Mouse (Mus musculus): ENCODE results near the gene Marcks. TPM values are rescaled to one million over a fixed set of nuclear protein-coding genes. Genes with fewer than 3 reads are reported as not detected.

The Marcks gene
- polyA plus RNA-seq, 1 experiment from 2014 or later, result 271 TPM

GRCm38 (mm10) chr10:37133876-37134708 is 4.6 kb downstream of the Marcks start:
- no peak overlapping the region for H3K27ac ChIP-seq

GRCm38 (mm10) chr10:37132671-37133070 is 6.0 kb downstream of the Marcks start:
- H3K9me3 ChIP-seq, result no peaks in the 10 kb centered on the region
- no peaks in the 10 kb centered on the region for H3K27me3 ChIP-seq
- H3K36me3 ChIP-seq, result peaks cover 35% of the 10 kb centered on the region
- no peak for ATAC-seq (ENCODE audit: insufficient number of reproducible peaks, insufficient read depth, low FRiP score, low TSS enrichment)
- H3K27ac ChIP-seq, result no peak overlapping the region
- 88% methylated on average over 4 of the region's 4 CpGs for WGBS
- H3K4me3 ChIP-seq, result no peak overlapping the region
- H3K4me2 ChIP-seq (replicated peaks), result no peak overlapping the region
- H3K4me1 ChIP-seq, result 0 out of 2 replicates have a peak, but pooled peaks cover 2% of the 10 kb centered on the region
- H3K9ac ChIP-seq, result no peak overlapping the region

More at GRCm38 (mm10) chr10:37133876-37134708, 4.6 kb downstream of the Marcks start:
- ATAC-seq (ENCODE audit: insufficient number of reproducible peaks, insufficient read depth, low FRiP score, low TSS enrichment), result no peak
- 0 out of 2 replicates have a peak, but pooled peaks cover 2% of the 10 kb centered on the region for H3K4me1 ChIP-seq
- H3K9me3 ChIP-seq, result no peaks in the 10 kb centered on the region
- H3K27me3 ChIP-seq, result no peaks in the 10 kb centered on the region
- H3K4me3 ChIP-seq, result peak overlapping the region; percentile 38; the same call in 1 of the 2 replicates
- H3K36me3 ChIP-seq, result peaks cover 35% of the 10 kb centered on the region
- 78% methylated on average over 4 of the region's 4 CpGs for WGBS
- H3K9ac ChIP-seq, result no peak overlapping the region
- H3K4me2 ChIP-seq (replicated peaks), result peak overlapping the region; percentile 57

DNA sequence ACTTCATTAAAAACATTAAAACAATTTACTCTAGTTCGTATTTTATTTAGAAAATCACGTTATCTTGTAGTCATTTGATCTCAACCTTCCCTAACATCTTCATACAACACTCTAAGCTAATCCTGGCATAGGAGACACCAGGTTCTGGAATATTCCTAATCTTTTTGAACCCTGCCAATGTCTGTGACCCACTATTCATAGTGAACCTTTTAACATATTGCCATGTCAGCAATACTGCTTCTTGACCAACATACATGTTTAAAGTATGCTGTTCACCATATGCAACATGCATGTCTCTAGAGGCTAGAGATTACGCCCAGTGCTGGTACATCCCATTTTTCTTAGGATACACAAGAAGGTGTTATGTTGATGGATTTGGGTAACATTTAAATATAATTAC is 9.1 kb downstream of the Marcks start:
- H3K4me2 ChIP-seq (replicated peaks), result no peak overlapping the region
- H3K4me1 ChIP-seq, result no peaks in the 10 kb centered on the region
- H3K36me3 ChIP-seq, result peaks cover 21% of the 10 kb centered on the region
- 83% methylated on average over 3 of the region's 3 CpGs for WGBS
- H3K27ac ChIP-seq, result no peak overlapping the region
- no peaks in the 10 kb centered on the region for H3K27me3 ChIP-seq
- H3K9ac ChIP-seq, result no peak overlapping the region
- H3K9me3 ChIP-seq, result no peaks in the 10 kb centered on the region
- H3K4me3 ChIP-seq, result no peak overlapping the region
- ATAC-seq (ENCODE audit: insufficient number of reproducible peaks, insufficient read depth, low FRiP score, low TSS enrichment), result no peak

DNA sequence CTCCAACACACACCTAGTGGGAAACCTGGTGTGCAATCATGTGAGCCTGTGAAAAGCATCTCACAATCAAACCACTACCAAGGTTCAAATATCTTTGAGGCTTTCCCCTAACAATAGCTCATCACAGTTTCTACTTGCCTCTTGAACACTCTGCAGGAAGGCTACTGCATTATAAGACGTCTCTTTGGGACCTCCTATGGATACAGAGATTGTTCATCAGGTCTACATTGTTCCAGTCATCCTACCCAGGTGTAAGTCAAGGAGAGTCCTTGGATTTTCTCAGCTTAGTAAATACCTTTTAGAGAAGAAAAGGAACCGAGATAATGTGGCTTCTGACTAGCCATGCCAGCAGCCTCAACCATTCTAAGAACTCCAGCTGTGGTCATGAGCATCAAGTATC is 23.4 kb downstream of the Marcks start:
- no peaks in the 10 kb centered on the region for H3K36me3 ChIP-seq
- H3K27ac ChIP-seq, result no peak overlapping the region
- ATAC-seq (ENCODE audit: insufficient number of reproducible peaks, insufficient read depth, low FRiP score, low TSS enrichment), result no peak
- H3K4me2 ChIP-seq (replicated peaks), result no peak overlapping the region
- WGBS, result 71% methylated on average over 2 of the region's 2 CpGs
- no peak overlapping the region for H3K4me3 ChIP-seq
- H3K9ac ChIP-seq, result no peak overlapping the region
- no peaks in the 10 kb centered on the region for H3K27me3 ChIP-seq
- no peaks in the 10 kb centered on the region for H3K9me3 ChIP-seq
- H3K4me1 ChIP-seq, result no peaks in the 10 kb centered on the region

DNA sequence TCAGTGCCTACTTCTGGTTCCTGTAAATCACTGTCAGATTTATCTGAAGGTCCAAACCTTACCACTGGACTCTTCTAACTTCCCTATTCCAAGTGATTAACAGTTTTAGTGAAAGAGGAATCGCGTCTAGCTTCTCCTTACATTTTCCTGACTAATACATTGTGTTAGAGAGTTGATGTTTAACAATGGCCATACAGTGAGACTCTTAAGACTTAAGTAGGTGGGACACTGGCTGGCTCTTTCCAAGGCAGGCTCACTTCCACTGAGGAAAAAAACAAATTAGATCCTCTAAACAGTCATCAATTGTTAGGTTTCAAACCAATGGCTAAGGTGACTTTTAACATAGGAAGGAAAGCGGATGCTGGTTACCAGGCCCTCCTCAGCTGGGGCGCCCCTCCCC is 25.9 kb downstream of the Marcks start:
- no peak overlapping the region for H3K9ac ChIP-seq
- H3K36me3 ChIP-seq, result no peaks in the 10 kb centered on the region
- no peak overlapping the region for H3K4me2 ChIP-seq (replicated peaks)
- H3K27me3 ChIP-seq, result no peaks in the 10 kb centered on the region
- H3K9me3 ChIP-seq, result no peaks in the 10 kb centered on the region
- no peaks in the 10 kb centered on the region for H3K4me1 ChIP-seq
- 73% methylated on average over 4 of the region's 4 CpGs for WGBS
- no peak overlapping the region for H3K4me3 ChIP-seq
- H3K27ac ChIP-seq, result no peak overlapping the region
- no peak for ATAC-seq (ENCODE audit: insufficient number of reproducible peaks, insufficient read depth, low FRiP score, low TSS enrichment)

- WGBS, result 78% methylated on average over 3 of the region's 3 CpGs
- H3K4me3 ChIP-seq, result no peak overlapping the region
- H3K9me3 ChIP-seq, result no peaks in the 10 kb centered on the region
- H3K27ac ChIP-seq, result no peak overlapping the region
- ATAC-seq (ENCODE audit: insufficient number of reproducible peaks, insufficient read depth, low FRiP score, low TSS enrichment), result no peak
- no peaks in the 10 kb centered on the region for H3K27me3 ChIP-seq
- no peak overlapping the region for H3K4me2 ChIP-seq (replicated peaks)
- no peaks in the 10 kb centered on the region for H3K4me1 ChIP-seq
- H3K36me3 ChIP-seq, result no peaks in the 10 kb centered on the region
- H3K9ac ChIP-seq, result no peak overlapping the region
These were observed 26.4 kb downstream of the Marcks start for GRCm38 (mm10) chr10:37112362-37112761.

DNA sequence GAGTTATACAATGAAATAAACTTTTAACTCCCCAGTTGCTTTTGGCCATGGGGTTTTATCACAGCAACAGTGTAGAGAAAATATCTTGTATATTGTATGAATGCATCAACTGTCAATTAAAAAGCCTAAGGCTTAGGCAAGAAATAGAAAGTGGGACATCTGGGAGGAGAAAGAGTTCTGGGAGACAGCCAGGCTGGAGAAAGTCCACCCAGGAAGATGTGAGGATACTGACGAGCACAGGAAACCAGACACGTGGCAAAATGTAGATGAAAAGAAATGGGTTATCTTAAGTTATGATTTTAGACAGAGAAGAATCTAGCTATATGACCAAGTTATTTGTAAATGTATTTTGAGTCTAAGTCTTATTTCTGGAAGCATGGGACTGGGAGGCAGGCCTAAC is 27.3 kb downstream of the Marcks start:
- no peaks in the 10 kb centered on the region for H3K36me3 ChIP-seq
- no peaks in the 10 kb centered on the region for H3K27me3 ChIP-seq
- no peaks in the 10 kb centered on the region for H3K4me1 ChIP-seq
- H3K4me2 ChIP-seq (replicated peaks), result no peak overlapping the region
- no peak overlapping the region for H3K9ac ChIP-seq
- no peak overlapping the region for H3K27ac ChIP-seq
- H3K9me3 ChIP-seq, result no peaks in the 10 kb centered on the region
- no peak overlapping the region for H3K4me3 ChIP-seq
- no peak for ATAC-seq (ENCODE audit: insufficient number of reproducible peaks, insufficient read depth, low FRiP score, low TSS enrichment)
- 74% methylated on average over 2 of the region's 2 CpGs for WGBS

DNA sequence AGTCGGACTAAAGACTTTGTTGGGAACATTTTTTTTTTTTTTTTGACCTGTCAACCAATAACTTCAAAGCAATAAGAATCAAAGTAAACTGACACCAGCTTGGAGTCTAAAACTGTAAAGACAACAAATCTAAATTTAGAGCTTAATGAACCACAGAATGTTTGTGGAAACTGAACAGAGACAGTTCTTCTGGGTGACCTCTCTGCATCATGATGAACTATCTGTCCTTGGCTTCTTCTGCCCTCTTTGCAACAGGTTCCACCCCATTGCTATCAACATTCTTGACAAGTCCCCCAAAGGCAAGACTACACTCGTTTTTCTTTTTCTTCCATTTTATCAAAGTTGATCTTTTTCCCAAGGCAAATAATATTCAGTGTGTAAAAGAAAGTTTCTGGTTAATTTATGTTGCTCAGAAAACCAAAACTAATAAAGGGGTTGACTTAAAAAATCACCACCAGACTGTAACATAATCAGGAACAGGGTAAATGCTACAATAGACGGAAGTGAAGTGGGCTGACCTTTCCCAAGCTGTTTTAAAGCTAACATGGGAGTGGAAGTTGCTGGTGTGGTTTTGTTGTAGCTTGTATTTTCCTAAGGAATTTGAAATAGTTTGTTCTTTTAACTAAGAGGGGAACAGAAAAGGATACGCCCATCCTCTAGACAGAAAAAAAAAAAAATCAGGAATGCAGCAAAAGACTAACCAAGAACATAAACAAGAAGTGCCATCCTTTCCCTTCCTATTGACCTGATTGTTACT is 31.7 kb downstream of the Marcks start:
- ATAC-seq (ENCODE audit: insufficient number of reproducible peaks, insufficient read depth, low FRiP score, low TSS enrichment), result no peak
- WGBS, result 60% methylated on average over 4 of the region's 4 CpGs
- no peak overlapping the region for H3K27ac ChIP-seq

GRCm38 (mm10) chr10:37106303-37106702 is 32.4 kb downstream of the Marcks start:
- H3K4me1 ChIP-seq, result no peaks in the 10 kb centered on the region
- ATAC-seq (ENCODE audit: insufficient number of reproducible peaks, insufficient read depth, low FRiP score, low TSS enrichment), result no peak
- H3K27ac ChIP-seq, result no peak overlapping the region
- no peak overlapping the region for H3K4me3 ChIP-seq
- H3K36me3 ChIP-seq, result no peaks in the 10 kb centered on the region
- H3K9ac ChIP-seq, result no peak overlapping the region
- 94% methylated on average over 8 of the region's 8 CpGs for WGBS
- no peak overlapping the region for H3K4me2 ChIP-seq (replicated peaks)
- H3K27me3 ChIP-seq, result no peaks in the 10 kb centered on the region
- no peaks in the 10 kb centered on the region for H3K9me3 ChIP-seq

More for the DNA sequence above, 31.7 kb downstream of the Marcks start:
- Histone ChIP-seq H3K4me2 (replicated peaks) (no peak overlapping the region), H3K9ac (no peak overlapping the region), H3K4me1 (no peaks in the 10 kb centered on the region), H3K9me3 (no peaks in the 10 kb centered on the region), H3K36me3 (no peaks in the 10 kb centered on the region), H3K27me3 (no peaks in the 10 kb centered on the region), H3K4me3 (no peak overlapping the region)

- no peaks in the 10 kb centered on the region for H3K27me3 ChIP-seq
- H3K36me3 ChIP-seq, result no peaks in the 10 kb centered on the region
- no peak overlapping the region for H3K4me3 ChIP-seq
- no peaks in the 10 kb centered on the region for H3K4me1 ChIP-seq
- H3K9ac ChIP-seq, result no peak overlapping the region
- H3K9me3 ChIP-seq, result peaks cover 2% of the 10 kb centered on the region; the same call in 1 of the 2 replicates
- no peak overlapping the region for H3K4me2 ChIP-seq (replicated peaks)
- no peak for ATAC-seq (ENCODE audit: insufficient number of reproducible peaks, insufficient read depth, low FRiP score, low TSS enrichment)
- 70% methylated on average over 4 of the region's 4 CpGs for WGBS
- H3K27ac ChIP-seq, result no peak overlapping the region
These were observed 36.3 kb downstream of the Marcks start for GRCm38 (mm10) chr10:37102227-37103080.

DNA sequence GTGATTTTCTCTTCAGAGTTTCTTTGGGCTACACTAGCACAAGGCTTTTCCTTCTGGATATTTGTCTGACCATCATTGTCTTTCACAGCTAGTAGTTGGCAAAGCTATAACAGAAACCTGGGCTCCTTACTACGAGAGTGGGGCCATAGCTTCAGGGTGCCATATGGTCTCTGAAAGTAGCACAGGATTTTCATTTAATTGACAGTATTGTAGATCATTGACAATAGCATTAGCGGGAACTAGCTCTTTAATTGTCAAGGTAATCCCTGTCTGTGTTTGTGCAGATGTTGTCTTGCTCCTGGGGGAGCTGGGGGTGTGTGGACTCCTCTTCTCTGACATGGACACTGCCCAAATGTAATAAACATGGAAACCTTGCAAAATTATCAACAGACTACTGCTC is 37.0 kb downstream of the Marcks start:
- Histone ChIP-seq H3K27ac (no peak overlapping the region), H3K9ac (no peak overlapping the region), H3K36me3 (no peaks in the 10 kb centered on the region), H3K4me3 (no peak overlapping the region), H3K9me3 (peaks cover 2% of the 10 kb centered on the region; the same call in 1 of the 2 replicates), H3K4me2 (replicated peaks) (no peak overlapping the region), H3K4me1 (no peaks in the 10 kb centered on the region), H3K27me3 (no peaks in the 10 kb centered on the region)
- 66% methylated on average over 2 of the region's 2 CpGs for WGBS
- ATAC-seq (ENCODE audit: insufficient number of reproducible peaks, insufficient read depth, low FRiP score, low TSS enrichment), result no peak
